Mouse (Mus musculus): ENCODE results near the gene Scn4b. TPM values are rescaled to one million over a fixed set of nuclear protein-coding genes. Genes with fewer than 3 reads are reported as not detected.

Gene Scn4b
- polyA plus RNA-seq, 1 experiment from 2014 or later, result 0.41 TPM

DNA sequence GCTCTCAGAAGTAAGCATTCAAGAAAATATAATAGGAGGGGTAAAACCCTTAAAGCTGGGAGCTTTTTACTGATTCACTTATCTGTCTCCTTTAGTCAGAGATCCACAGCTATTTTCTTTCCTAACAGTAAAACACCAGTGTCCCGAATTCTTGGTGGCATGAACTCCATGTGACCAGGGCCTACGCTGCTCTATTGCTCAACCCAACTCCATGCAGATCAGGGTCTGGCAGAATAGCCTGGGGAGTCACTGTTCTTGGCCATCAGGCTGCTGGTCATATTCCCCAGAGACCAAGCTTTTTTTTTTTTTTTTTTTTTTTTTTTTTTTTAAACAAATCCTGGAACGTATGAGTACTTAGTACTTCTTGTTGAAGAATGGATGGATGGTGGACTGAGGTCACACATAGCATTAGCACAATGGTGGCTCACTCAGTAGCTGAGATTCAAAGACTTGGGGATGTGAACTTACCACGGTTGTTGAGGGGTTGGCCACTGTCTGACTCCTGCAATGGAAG lies 51.5 kb downstream of the Scn4b start:
- Histone ChIP-seq H3K9me3 (ENCODE audit: control insufficient read depth, low read length) (no peaks in the 10 kb centered on the region), H3K4me1 (replicated peaks; ENCODE audit: control insufficient read depth, insufficient read depth, low read length) (no peaks in the 10 kb centered on the region), H3K27me3 (replicated peaks; ENCODE audit: control insufficient read depth, insufficient read depth, low read length) (no peaks in the 10 kb centered on the region), H3K4me3 (ENCODE audit: low read depth, low read length) (no peak overlapping the region), H3K36me3 (ENCODE audit: control insufficient read depth, insufficient read depth, low read length) (no peaks in the 10 kb centered on the region), H3K4me2 (no peak overlapping the region), H3K9ac (ENCODE audit: low read depth, low read length) (no peak overlapping the region), H3K27ac (ENCODE audit: low read depth, low read length) (no peak overlapping the region)
- DNase-seq (ENCODE audit: low spot score) (no peak), ATAC-seq (replicated peaks; ENCODE audit: low FRiP score) (no peak)
- 75% methylated on average over 4 of the region's 4 CpGs for WGBS

DNA sequence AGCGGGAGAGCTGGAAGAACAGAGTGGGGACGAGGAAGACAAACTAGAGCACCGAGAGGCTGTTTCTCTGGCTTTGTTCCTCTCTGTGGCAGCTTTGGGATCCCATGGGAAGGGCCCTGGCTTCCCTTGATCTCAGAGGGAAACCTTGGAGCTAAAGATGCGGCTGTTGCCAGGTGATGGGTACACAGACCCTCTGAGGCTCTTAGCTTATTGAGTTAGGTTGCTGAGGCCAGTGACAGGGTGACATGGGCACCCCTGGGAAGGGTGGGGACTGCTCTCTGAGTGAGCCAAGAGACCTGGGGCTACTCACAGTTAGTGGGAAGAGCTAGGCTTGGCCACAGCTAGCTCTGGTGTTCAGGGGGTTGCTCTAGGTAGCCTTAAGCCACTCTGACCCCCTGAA lies 57.3 kb downstream of the Scn4b start:
- 73% methylated on average over 4 of the region's 4 CpGs for WGBS
- ATAC-seq (replicated peaks; ENCODE audit: low FRiP score) (no peak), DNase-seq (ENCODE audit: low spot score) (no peak)
- no peaks in the 10 kb centered on the region for H3K36me3 ChIP-seq (ENCODE audit: control insufficient read depth, insufficient read depth, low read length)
- no peak overlapping the region for H3K4me2 ChIP-seq
- H3K27ac ChIP-seq (ENCODE audit: low read depth, low read length), result no peak overlapping the region
- no peaks in the 10 kb centered on the region for H3K9me3 ChIP-seq (ENCODE audit: control insufficient read depth, low read length)
- H3K27me3 ChIP-seq (replicated peaks; ENCODE audit: control insufficient read depth, insufficient read depth, low read length), result no peaks in the 10 kb centered on the region; the same call in 1 of the 2 replicates
- no peaks in the 10 kb centered on the region for H3K4me1 ChIP-seq (replicated peaks; ENCODE audit: control insufficient read depth, insufficient read depth, low read length)
- H3K9ac ChIP-seq (ENCODE audit: low read depth, low read length), result no peak overlapping the region
- H3K4me3 ChIP-seq (ENCODE audit: low read depth, low read length), result no peak overlapping the region

DNA sequence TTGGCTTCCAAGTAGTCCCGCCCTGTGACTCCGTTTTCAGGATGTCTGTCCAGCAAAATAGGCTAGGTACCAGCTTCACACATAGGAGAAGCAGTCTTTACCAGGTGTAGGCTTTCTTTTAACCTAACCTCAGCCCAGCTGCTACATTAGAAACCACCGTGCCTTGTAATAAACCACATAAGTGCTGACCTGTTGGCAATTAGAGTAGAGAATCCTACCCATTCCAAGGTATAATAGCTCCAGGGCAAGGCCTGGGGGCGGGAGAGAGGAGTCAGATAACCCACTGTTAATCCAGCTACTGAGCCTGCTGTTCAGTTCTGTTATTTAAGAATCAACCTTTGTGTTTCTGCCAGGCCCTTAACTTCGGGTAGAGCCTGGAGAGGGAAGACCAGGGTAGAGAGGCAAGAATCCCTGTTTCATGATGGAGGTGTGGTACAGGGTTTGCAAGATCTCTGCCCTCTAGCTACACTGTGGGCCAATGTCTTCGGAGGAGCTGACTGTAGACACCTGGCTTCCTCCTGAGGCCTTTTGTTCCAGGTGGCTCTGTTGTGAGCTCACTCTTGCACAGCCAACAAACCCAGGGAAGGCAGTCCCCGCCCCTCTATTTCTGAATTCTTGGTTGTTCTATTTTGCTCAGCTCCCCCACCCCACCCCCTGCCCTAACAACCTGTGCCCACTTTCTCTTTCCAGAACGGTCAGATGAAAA lies 58.1 kb downstream of the Scn4b start:
- H3K4me1 ChIP-seq (replicated peaks; ENCODE audit: control insufficient read depth, insufficient read depth, low read length), result no peaks in the 10 kb centered on the region
- no peaks in the 10 kb centered on the region for H3K36me3 ChIP-seq (ENCODE audit: control insufficient read depth, insufficient read depth, low read length)
- H3K9me3 ChIP-seq (ENCODE audit: control insufficient read depth, low read length), result no peaks in the 10 kb centered on the region
- DNase-seq (ENCODE audit: low spot score) (no peak), ATAC-seq (replicated peaks; ENCODE audit: low FRiP score) (no peak)
- 70% methylated on average over 8 of the region's 8 CpGs for WGBS
- H3K4me2 ChIP-seq, result no peak overlapping the region
- H3K9ac ChIP-seq (ENCODE audit: low read depth, low read length), result no peak overlapping the region
- no peaks in the 10 kb centered on the region; the same call in 1 of the 2 replicates for H3K27me3 ChIP-seq (replicated peaks; ENCODE audit: control insufficient read depth, insufficient read depth, low read length)
- no peak overlapping the region for H3K27ac ChIP-seq (ENCODE audit: low read depth, low read length)
- H3K4me3 ChIP-seq (ENCODE audit: low read depth, low read length), result no peak overlapping the region

DNA sequence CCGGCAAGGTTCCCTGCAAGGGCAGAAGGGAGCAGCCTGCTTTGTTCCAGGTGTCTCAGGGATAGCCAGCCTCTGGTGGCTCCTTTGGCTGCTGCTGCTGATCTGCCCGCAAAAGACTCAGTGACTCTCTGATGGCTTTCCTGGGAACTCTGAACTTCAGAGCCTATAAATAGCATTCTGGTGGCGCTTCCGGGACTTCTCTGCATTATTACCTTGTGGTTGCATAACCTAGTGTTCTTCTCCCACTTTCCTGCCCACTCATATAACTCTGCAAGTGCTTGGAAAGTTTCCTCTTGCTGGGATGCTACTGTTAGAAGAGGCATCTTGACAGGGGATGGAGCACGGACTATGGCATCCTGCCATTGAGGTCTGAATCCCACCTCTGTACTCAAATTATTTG lies 59.4 kb downstream of the Scn4b start:
- DNase-seq (ENCODE audit: low spot score), result no peak
- Histone ChIP-seq H3K27me3 (replicated peaks; ENCODE audit: control insufficient read depth, insufficient read depth, low read length) (no peaks in the 10 kb centered on the region; the same call in 1 of the 2 replicates), H3K4me1 (replicated peaks; ENCODE audit: control insufficient read depth, insufficient read depth, low read length) (0 out of 2 replicates have a peak, but pooled peaks cover 3% of the 10 kb centered on the region), H3K4me2 (no peak overlapping the region), H3K4me3 (ENCODE audit: low read depth, low read length) (no peak overlapping the region), H3K36me3 (ENCODE audit: control insufficient read depth, insufficient read depth, low read length) (no peaks in the 10 kb centered on the region), H3K9me3 (ENCODE audit: control insufficient read depth, low read length) (no peaks in the 10 kb centered on the region), H3K27ac (ENCODE audit: low read depth, low read length) (no peak overlapping the region), H3K9ac (ENCODE audit: low read depth, low read length) (no peak overlapping the region)
- no peak for ATAC-seq (replicated peaks; ENCODE audit: low FRiP score)
- WGBS, result 86% methylated on average over 5 of the region's 5 CpGs

DNA sequence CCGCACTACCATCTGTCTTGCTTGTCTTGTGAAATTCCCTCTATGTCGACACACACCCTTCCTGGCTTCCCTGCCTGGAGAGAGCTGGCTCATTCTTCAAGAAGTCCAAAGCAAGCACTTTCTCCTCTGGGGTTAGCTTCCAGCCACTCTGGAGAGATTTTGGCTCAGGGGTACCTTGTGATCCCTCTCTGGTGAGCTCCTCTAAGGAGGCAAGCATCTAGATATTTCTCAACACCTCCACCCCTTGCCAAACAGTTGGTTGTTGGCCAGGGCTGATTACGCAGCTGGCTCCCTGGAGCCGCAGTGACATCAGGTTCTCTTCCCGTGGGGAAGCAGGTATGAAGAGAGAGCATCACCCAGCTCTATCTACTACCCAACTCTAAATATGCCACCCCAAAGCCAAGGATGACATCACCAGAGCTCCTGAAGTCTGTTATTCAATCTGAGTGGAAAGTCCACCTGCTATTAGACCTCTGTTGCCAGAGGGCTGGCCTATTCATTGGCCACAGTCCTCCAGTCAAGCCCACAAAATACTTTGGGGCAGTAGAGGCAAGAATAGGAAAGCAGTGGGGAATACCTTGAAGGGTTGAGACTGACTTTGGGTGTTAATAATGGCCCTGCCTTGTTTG lies 63.2 kb downstream of the Scn4b start:
- Histone ChIP-seq H3K27me3 (replicated peaks; ENCODE audit: control insufficient read depth, insufficient read depth, low read length) (no peaks in the 10 kb centered on the region), H3K4me3 (ENCODE audit: low read depth, low read length) (no peak overlapping the region), H3K27ac (ENCODE audit: low read depth, low read length) (no peak overlapping the region), H3K4me1 (replicated peaks; ENCODE audit: control insufficient read depth, insufficient read depth, low read length) (0 out of 2 replicates have a peak, but pooled peaks cover 3% of the 10 kb centered on the region), H3K4me2 (no peak overlapping the region), H3K9me3 (ENCODE audit: control insufficient read depth, low read length) (no peaks in the 10 kb centered on the region), H3K36me3 (ENCODE audit: control insufficient read depth, insufficient read depth, low read length) (no peaks in the 10 kb centered on the region), H3K9ac (ENCODE audit: low read depth, low read length) (no peak overlapping the region)
- WGBS, result 71% methylated on average over 5 of the region's 5 CpGs
- ATAC-seq (replicated peaks; ENCODE audit: low FRiP score) (no peak), DNase-seq (ENCODE audit: low spot score) (no peak)

DNA sequence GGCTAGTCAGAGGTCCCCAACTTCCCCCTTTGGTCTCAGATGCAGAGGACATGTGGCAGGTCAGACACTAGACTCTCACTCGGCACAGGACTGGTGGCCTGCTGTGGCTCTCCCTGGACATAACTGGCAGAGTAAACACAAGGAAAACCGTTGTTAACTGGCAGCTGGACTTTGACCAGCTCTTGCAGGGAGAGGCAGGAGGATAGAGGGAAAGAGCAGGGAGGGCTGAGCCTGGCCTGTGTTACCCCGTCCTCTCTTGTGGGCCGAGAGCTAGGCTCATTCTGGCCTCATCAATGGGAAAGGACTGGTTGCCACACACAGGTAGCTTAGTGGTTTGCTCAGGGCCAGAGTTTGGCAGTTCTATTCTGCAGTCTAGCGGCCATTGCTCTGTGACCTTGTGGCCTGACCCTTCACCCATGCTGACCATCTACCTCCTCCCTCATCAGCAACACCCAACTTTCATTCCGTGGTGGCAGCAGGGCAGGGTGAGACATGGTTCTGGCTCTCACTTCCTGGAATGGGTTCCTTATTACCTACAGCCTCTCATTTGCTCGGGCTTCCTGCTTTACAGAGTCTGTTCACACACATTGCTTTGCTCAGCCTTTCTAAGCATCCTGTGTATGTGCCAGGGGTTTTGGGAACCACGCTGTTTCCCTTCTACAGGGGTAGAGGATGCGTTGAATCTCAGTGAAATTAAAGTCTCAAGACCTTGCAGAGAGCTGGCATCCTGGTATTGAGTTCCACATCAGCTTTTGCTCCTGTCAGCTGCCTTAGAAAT lies 64.0 kb downstream of the Scn4b start:
- no peak for DNase-seq (ENCODE audit: low spot score)
- H3K27ac ChIP-seq (ENCODE audit: low read depth, low read length), result no peak overlapping the region
- no peak overlapping the region for H3K9ac ChIP-seq (ENCODE audit: low read depth, low read length)
- 0 out of 2 replicates have a peak, but pooled peaks cover 3% of the 10 kb centered on the region for H3K4me1 ChIP-seq (replicated peaks; ENCODE audit: control insufficient read depth, insufficient read depth, low read length)
- H3K4me2 ChIP-seq, result no peak overlapping the region
- H3K36me3 ChIP-seq (ENCODE audit: control insufficient read depth, insufficient read depth, low read length), result no peaks in the 10 kb centered on the region
- no peaks in the 10 kb centered on the region for H3K27me3 ChIP-seq (replicated peaks; ENCODE audit: control insufficient read depth, insufficient read depth, low read length)
- H3K4me3 ChIP-seq (ENCODE audit: low read depth, low read length), result no peak overlapping the region
- WGBS, result 63% methylated on average over 9 of the region's 9 CpGs
- ATAC-seq (replicated peaks; ENCODE audit: low FRiP score), result no peak
- H3K9me3 ChIP-seq (ENCODE audit: control insufficient read depth, low read length), result no peaks in the 10 kb centered on the region

Other genes with a start within 250 kb of the Scn4b start
- gene Atp5l, start 217.7 kb upstream of the Scn4b start, polyA plus RNA-seq (2014; fragmentation: Nextera tagmentation; extraction: Ambion mirVana), result 671 and 713 TPM in 2 replicates
- gene Ube4a, start 172.8 kb upstream of the Scn4b start, polyA plus RNA-seq (2014; fragmentation: Nextera tagmentation; extraction: Ambion mirVana), result 19.5 and 23.9 TPM in 2 replicates
- 0.23 and 0.55 TPM in 2 replicates for gene Cd3g, start 158.0 kb upstream of the Scn4b start, polyA plus RNA-seq (2014; fragmentation: Nextera tagmentation; extraction: Ambion mirVana)
- gene Cd3d, start 156.6 kb upstream of the Scn4b start, polyA plus RNA-seq (2014; fragmentation: Nextera tagmentation; extraction: Ambion mirVana), result not detected in 2 replicates
- not detected in 2 replicates for gene Cd3e, start 128.8 kb upstream of the Scn4b start, polyA plus RNA-seq (2014; fragmentation: Nextera tagmentation; extraction: Ambion mirVana)
- 6.4 and 6.5 TPM in 2 replicates for gene Mpzl2, start 98.6 kb upstream of the Scn4b start, polyA plus RNA-seq (2014; fragmentation: Nextera tagmentation; extraction: Ambion mirVana)
- gene Mpzl3, start 83.2 kb upstream of the Scn4b start, polyA plus RNA-seq (2014; fragmentation: Nextera tagmentation; extraction: Ambion mirVana), result 1.0 and 1.3 TPM in 2 replicates
- gene Jaml, start 59.2 kb upstream of the Scn4b start, polyA plus RNA-seq (2014; fragmentation: Nextera tagmentation; extraction: Ambion mirVana), result 0.16 and 0.18 TPM in 2 replicates
- 1.9 and 2.3 TPM in 2 replicates for gene Scn2b, start 20.6 kb upstream of the Scn4b start, polyA plus RNA-seq (2014; fragmentation: Nextera tagmentation; extraction: Ambion mirVana)
- gene BC049352, start 43.6 kb downstream of the Scn4b start, polyA plus RNA-seq (2014; fragmentation: Nextera tagmentation; extraction: Ambion mirVana), result 0.15 TPM in 1 of 2 replicates, not detected in the other
- gene Tmprss4, start 65.7 kb downstream of the Scn4b start, polyA plus RNA-seq (2014; fragmentation: Nextera tagmentation; extraction: Ambion mirVana), result 0.17 TPM in 1 of 2 replicates, not detected in the other
- gene Il10ra, start 130.8 kb downstream of the Scn4b start, polyA plus RNA-seq (2014; fragmentation: Nextera tagmentation; extraction: Ambion mirVana), result 5.4 and 6.6 TPM in 2 replicates
- gene Tmprss13, start 180.7 kb downstream of the Scn4b start, polyA plus RNA-seq (2014; fragmentation: Nextera tagmentation; extraction: Ambion mirVana), result 0.08 TPM in 1 of 2 replicates, not detected in the other
- 14.0 and 14.2 TPM in 2 replicates for gene Fxyd6, start 231.8 kb downstream of the Scn4b start, polyA plus RNA-seq (2014; fragmentation: Nextera tagmentation; extraction: Ambion mirVana)